Mouse (Mus musculus): ENCODE results near the gene Farp1.

DNA sequence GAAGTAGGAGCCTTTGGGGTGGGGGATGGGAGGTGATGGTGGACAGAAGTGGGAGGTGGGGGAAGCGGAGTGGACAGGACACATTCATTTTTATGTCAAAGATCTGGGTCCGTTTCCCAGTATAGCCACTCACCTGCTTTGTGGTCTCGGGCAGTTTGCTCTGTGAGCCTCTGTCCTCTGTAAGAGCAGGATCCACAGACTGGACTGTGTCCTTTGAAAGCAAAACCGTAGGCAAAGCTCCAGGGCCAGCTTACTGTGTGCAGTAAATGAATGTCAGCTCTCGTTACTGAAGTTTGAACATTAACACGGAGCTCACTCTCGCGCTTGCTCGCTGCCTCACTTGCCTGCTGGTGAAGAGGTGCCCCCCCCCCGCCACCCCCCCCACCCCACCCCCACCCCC is 110.7 kb downstream of the Farp1 start:
- TF ChIP-seq POLR2A (IDR thresholded peaks at IDR 0.05; ENCODE audit: low read depth, low read length) (no peak), CTCF (IDR thresholded peaks at IDR 0.05; ENCODE audit: extremely low read depth, insufficient read length, insufficient replicate concordance, low read depth, low read length) (no peak)
